Mouse (Mus musculus): ENCODE data around the gene Elp4.

GRCm38 (mm10) chr2:105676909-105677433 is 227.4 kb downstream of the Elp4 start:
- no peak for TF ChIP-seq POLR2A (IDR thresholded peaks at IDR 0.05; ENCODE audit: control insufficient read depth, low read depth, low read length)
- TF ChIP-seq CTCF (IDR thresholded peaks at IDR 0.05; ENCODE audit: control insufficient read depth, insufficient read depth, insufficient replicate concordance, low read depth, low read length): no peak
